In genomic region chr17:33865330-33866030, GRCm38 (mm10) we compare ENCODE assay signal across 9 mouse cellular contexts. TPM values are rescaled to one million over a fixed set of nuclear protein-coding genes. Genes with fewer than 3 reads are reported as not detected.
DNase-seq lines count a peak whose midpoint lies in the region; TF ChIP-seq lines count a peak whose summit lies in the region.
"Had no signal": no experiment of that assay in that cellular context is flagged by ENCODE, and none has a peak within 500 bp of the region (broad histone marks: within the 10 kb centered on the region; RNA-seq: fewer than 3 reads in every experiment).

No protein-coding gene starts in this region.

- 9% methylated on average over 9 of the region's 9 CpGs for WGBS in bone marrow, adult 2 months
- 30% methylated on average over 9 of the region's 9 CpGs for WGBS in heart, embryonic 10.5 days

- no peaks in the 10 kb centered on the region for H3K36me3 ChIP-seq in heart, embryonic 10.5 days
- H3K36me3 ChIP-seq in megakaryocyte, embryonic 14.5 days (replicated peaks; ENCODE audit: low read length), result peaks cover 10% of the 10 kb centered on the region

- no peaks in the 10 kb centered on the region for H3K9me3 ChIP-seq in heart, embryonic 10.5 days
- H3K9me3 ChIP-seq in megakaryocyte, embryonic 14.5 days, result no peaks in the 10 kb centered on the region

- peak overlapping the region; percentile 27 for H3K4me3 ChIP-seq in bone marrow, adult 2 months (replicated peaks; ENCODE audit: control insufficient read depth, low read depth, low read length)
- peak overlapping the region; percentile 15; the same call in 1 of the 2 replicates for H3K4me3 ChIP-seq in heart, embryonic 10.5 days
- peak overlapping the region; percentile 83 for H3K4me3 ChIP-seq in megakaryocyte, embryonic 14.5 days (replicated peaks)

- H3K4me1 ChIP-seq in bone marrow, adult 2 months (ENCODE audit: control insufficient read depth, insufficient read depth, low read length), result no peaks in the 10 kb centered on the region; the same call in none of the 2 replicates
- H3K4me1 ChIP-seq in heart, embryonic 10.5 days, result peaks cover 6% of the 10 kb centered on the region; the same call in 1 of the 2 replicates
- H3K4me1 ChIP-seq in megakaryocyte, embryonic 14.5 days, result peaks cover 7% of the 10 kb centered on the region

- peak; percentile 14 to 21 for DNase-seq in cerebellum, postnatal 36 days
- no peak for DNase-seq in cerebellum, adult 9-10 months
- peak; percentile 76 for DNase-seq in B cell, adult 2 months
- peak; percentile 80 for DNase-seq in heart, embryonic 10.5 days (ENCODE audit: low spot score)
- DNase-seq in layer of hippocampus, postnatal 25 days (ENCODE audit: extremely low spot score in 1 of 2, low spot score in 1 of 2), result peak; percentile 28 to 65
- peak; percentile 30 to 53 for DNase-seq in thymus, adult 18-20 months

- no peak for TF ChIP-seq POLR2A in bone marrow, adult 2 months (IDR thresholded peaks at IDR 0.05; ENCODE audit: borderline replicate concordance, control insufficient read depth, low read depth, low read length)

- no peak overlapping the region for H3K27ac ChIP-seq in bone marrow, adult 2 months (ENCODE audit: control insufficient read depth, insufficient read depth, low read depth, low read length, poor library complexity)
- peak overlapping the region; percentile 42; the same call in 1 of the 2 replicates for H3K27ac ChIP-seq in heart, embryonic 10.5 days

- peak; percentile 70 for TF ChIP-seq CTCF in bone marrow, adult 2 months (IDR thresholded peaks at IDR 0.05; ENCODE audit: control insufficient read depth, insufficient read depth, low read length)

- H3K27me3 ChIP-seq in heart, embryonic 10.5 days (ENCODE audit: insufficient read depth, poor library complexity, severe bottlenecking), result no peaks in the 10 kb centered on the region
- H3K27me3 ChIP-seq in megakaryocyte, embryonic 14.5 days (replicated peaks), result no peaks in the 10 kb centered on the region

RNA-seq across cellular contexts. Expression of gene Gm7029, which starts 8.2 kb away (rescaled TPM):
- not detected in 2 replicates for polyA plus RNA-seq in bone marrow, adult 2 months (2011; ENCODE audit: insufficient read depth, insufficient read length, low replicate concordance, missing spikeins)
- polyA plus RNA-seq in heart, embryonic 10.5 days (2016; fragmentation: Nextera tagmentation; extraction: Ambion mirVana), result not detected in 2 replicates
- total RNA-seq in layer of hippocampus, postnatal 25 days (2021), result not detected
- not detected in 2 replicates for polyA plus RNA-seq in megakaryocyte, embryonic 14.5 days (2012; ENCODE audit: insufficient read depth, low replicate concordance)
- total RNA-seq: adrenal gland, postnatal 4 days had no signal

RNA-seq across cellular contexts. Expression of gene Cd320, which starts 22.6 kb away (rescaled TPM):
- polyA plus RNA-seq in bone marrow, adult 2 months (2011; ENCODE audit: insufficient read depth, insufficient read length, low replicate concordance, missing spikeins), result 2.8 and 4.6 TPM in 2 replicates
- polyA plus RNA-seq in heart, embryonic 10.5 days (2016; fragmentation: Nextera tagmentation; extraction: Ambion mirVana), result 61.6 and 75.7 TPM in 2 replicates
- total RNA-seq in layer of hippocampus, postnatal 25 days (2021), result 10 to 100 TPM; 23.7 to 23.8 TPM
- polyA plus RNA-seq in megakaryocyte, embryonic 14.5 days (2012; ENCODE audit: insufficient read depth, low replicate concordance), result 16.0 and 94.0 TPM in 2 replicates

RNA-seq across cellular contexts. Expression of gene Kifc1, which starts 25.0 kb away (rescaled TPM):
- 358 and 477 TPM in 2 replicates for polyA plus RNA-seq in bone marrow, adult 2 months (2011; ENCODE audit: insufficient read depth, insufficient read length, low replicate concordance, missing spikeins)
- polyA plus RNA-seq in heart, embryonic 10.5 days (2016; fragmentation: Nextera tagmentation; extraction: Ambion mirVana), result 3.6 and 5.2 TPM in 2 replicates
- 1 to 10 TPM; 1.9 to 2.1 TPM for total RNA-seq in layer of hippocampus, postnatal 25 days (2021)
- 9.8 and 31.7 TPM in 2 replicates for polyA plus RNA-seq in megakaryocyte, embryonic 14.5 days (2012; ENCODE audit: insufficient read depth, low replicate concordance)

RNA-seq across cellular contexts. Expression of gene Platr17, which starts 39.5 kb away (rescaled TPM):
- polyA plus RNA-seq in bone marrow, adult 2 months (2011; ENCODE audit: insufficient read depth, insufficient read length, low replicate concordance, missing spikeins), result 1.2 and 1.9 TPM in 2 replicates
- 0.28 and 0.73 TPM in 2 replicates for polyA plus RNA-seq in heart, embryonic 10.5 days (2016; fragmentation: Nextera tagmentation; extraction: Ambion mirVana)
- total RNA-seq in layer of hippocampus, postnatal 25 days (2021), result not detected
- not detected in 2 replicates for polyA plus RNA-seq in megakaryocyte, embryonic 14.5 days (2012; ENCODE audit: insufficient read depth, low replicate concordance)
- total RNA-seq: adrenal gland, postnatal 4 days had no signal

RNA-seq across cellular contexts. Expression of gene Ndufa7, which starts 41.1 kb away (rescaled TPM):
- 68.0 and 157 TPM in 2 replicates for polyA plus RNA-seq in bone marrow, adult 2 months (2011; ENCODE audit: insufficient read depth, insufficient read length, low replicate concordance, missing spikeins)
- polyA plus RNA-seq in heart, embryonic 10.5 days (2016; fragmentation: Nextera tagmentation; extraction: Ambion mirVana), result 482 and 487 TPM in 2 replicates
- 100 to 1,000 TPM; 214 to 222 TPM for total RNA-seq in layer of hippocampus, postnatal 25 days (2021)
- 1,277 and 1,645 TPM in 2 replicates for polyA plus RNA-seq in megakaryocyte, embryonic 14.5 days (2012; ENCODE audit: insufficient read depth, low replicate concordance)

Comparison
In these comparisons a context has a peak if more than half of its experiments do, and no peak if none do; other contexts are left out.
1. H3K4me3 ChIP-seq: peak in every context shown above with its lines; median percentile 83 in megakaryocyte, embryonic 14.5 days; 27 in bone marrow, adult 2 months; 15 in heart, embryonic 10.5 days.
2. RNA of gene Kifc1, which starts 25.0 kb away (polyA plus RNA-seq): 358 to 477 TPM in bone marrow, adult 2 months; 9.8 to 31.7 TPM in megakaryocyte, embryonic 14.5 days and 3.6 to 5.2 TPM in heart, embryonic 10.5 days; every median in the first group is over 10 times any median in the second.